Mouse (Mus musculus): Measurements from ENCODE around the gene Glipr1l2. TPM values are rescaled to one million over a fixed set of nuclear protein-coding genes. Genes with fewer than 3 reads are reported as not detected.
"Not testable (repeated sequence)": the region's sequence is repeated elsewhere in the genome, so short reads cannot be mapped to it uniquely, and the experiment has no call there.

Gene Glipr1l2
- polyA plus RNA-seq, 1 experiment from 2014 or later = not detected

DNA sequence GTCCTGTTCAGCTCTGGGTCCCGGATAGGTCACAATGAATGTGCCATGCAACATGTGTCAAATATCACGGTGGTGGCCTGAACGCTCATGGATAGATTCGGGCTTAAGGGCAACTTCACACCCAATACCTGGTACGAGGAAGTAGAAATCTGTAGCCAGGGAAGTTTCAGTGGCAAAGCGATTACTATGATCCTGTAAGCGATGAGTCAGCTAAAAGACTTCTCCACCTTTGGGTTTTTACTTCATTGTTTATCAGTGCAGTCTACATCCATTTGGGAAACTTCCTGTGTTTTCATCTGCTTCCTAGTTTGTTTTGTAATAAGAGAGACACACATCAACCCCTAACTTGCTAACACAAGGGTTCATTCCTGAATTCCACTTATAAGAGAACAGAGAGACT, 27.2 kb downstream of the Glipr1l2 start:
- no peak for ATAC-seq (ENCODE audit: low read depth)
- no peak overlapping the region for H3K4me2 ChIP-seq (ENCODE audit: low read depth, low read length)
- H3K4me3 ChIP-seq (ENCODE audit: low read depth, low read length) = no peak overlapping the region
- no peaks in the 10 kb centered on the region for H3K36me3 ChIP-seq (ENCODE audit: control insufficient read depth, insufficient read depth, low read length)
- H3K4me1 ChIP-seq (ENCODE audit: control insufficient read depth, insufficient read depth, low read length) = no peaks in the 10 kb centered on the region
- DNase-seq (ENCODE audit: low spot score) = no peak
- H3K9ac ChIP-seq (ENCODE audit: low read depth, low read length) = no peak overlapping the region
- H3K27me3 ChIP-seq (replicated peaks; ENCODE audit: control insufficient read depth, insufficient read depth, low read length) = no peaks in the 10 kb centered on the region
- no peaks in the 10 kb centered on the region for H3K9me3 ChIP-seq (ENCODE audit: control insufficient read depth, low read length)
- 89% methylated on average over 7 of the region's 7 CpGs for WGBS
- H3K27ac ChIP-seq (replicated peaks; ENCODE audit: low read depth, low read length) = no peak overlapping the region

DNA sequence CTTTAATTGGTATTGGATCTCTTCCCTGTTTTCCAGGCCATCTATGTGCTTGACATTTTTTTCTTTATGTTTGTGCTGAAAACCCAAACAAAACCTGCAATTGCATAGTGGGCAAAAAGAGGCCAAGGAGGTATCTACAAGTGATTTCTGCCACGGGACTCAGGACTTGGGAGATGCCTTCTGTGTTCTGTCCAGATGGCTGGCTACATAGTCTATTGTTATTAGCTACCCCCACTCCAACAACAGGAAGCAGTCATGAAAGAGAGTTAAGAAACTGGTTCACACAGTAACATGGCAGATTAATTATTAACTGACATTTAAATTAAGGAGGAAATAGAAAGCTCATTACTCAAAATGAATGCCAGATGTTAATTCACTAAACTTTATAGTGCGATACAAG, 41.9 kb downstream of the Glipr1l2 start:
- whole genome bisulfite sequencing = 48% methylated on average over 2 of the region's 2 CpGs
- DNase-seq (ENCODE audit: low spot score); H3K4me2 ChIP-seq (ENCODE audit: low read depth, low read length): not testable (repeated sequence)

DNA sequence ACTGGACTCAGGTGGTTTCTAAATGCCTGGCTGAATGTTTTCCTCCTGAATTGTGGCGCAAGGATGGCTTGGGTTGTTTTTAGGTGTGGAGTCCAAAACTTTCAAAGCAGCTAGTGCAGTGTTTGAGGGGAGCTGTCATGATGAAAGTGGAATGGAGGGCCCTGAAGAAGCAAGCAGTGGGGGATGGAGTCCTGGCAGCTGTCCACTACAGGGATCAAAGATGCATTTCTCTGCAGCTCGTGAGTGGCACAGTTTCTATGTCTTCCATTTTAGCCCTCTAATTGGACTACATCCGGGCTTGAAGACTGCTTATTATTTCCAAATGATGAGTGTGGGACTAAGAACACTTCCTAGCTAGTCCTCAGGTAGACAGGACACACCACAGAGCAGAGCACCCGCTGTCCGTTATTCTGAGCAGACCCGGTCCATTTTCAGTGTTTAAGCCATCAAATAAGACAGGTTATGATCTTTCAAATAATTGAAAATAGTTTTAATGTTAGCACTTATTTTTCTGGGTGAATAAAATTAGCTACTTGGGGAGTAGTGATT, 44.6 kb downstream of the Glipr1l2 start:
- 75% methylated on average over 6 of the region's 6 CpGs for WGBS
- H3K4me3 ChIP-seq (ENCODE audit: low read depth, low read length); H3K4me2 ChIP-seq (ENCODE audit: low read depth, low read length); H3K4me1 ChIP-seq (ENCODE audit: control insufficient read depth, insufficient read depth, low read length); H3K27me3 ChIP-seq (replicated peaks; ENCODE audit: control insufficient read depth, insufficient read depth, low read length); H3K9me3 ChIP-seq (ENCODE audit: control insufficient read depth, low read length); H3K27ac ChIP-seq (replicated peaks; ENCODE audit: low read depth, low read length); H3K9ac ChIP-seq (ENCODE audit: low read depth, low read length); ATAC-seq (ENCODE audit: low read depth); H3K36me3 ChIP-seq (ENCODE audit: control insufficient read depth, insufficient read depth, low read length); DNase-seq (ENCODE audit: low spot score): not testable (repeated sequence)

More for the DNA sequence above, 41.9 kb downstream of the Glipr1l2 start:
- H3K9ac ChIP-seq (ENCODE audit: low read depth, low read length); H3K27me3 ChIP-seq (replicated peaks; ENCODE audit: control insufficient read depth, insufficient read depth, low read length); H3K9me3 ChIP-seq (ENCODE audit: control insufficient read depth, low read length); H3K4me3 ChIP-seq (ENCODE audit: low read depth, low read length); H3K36me3 ChIP-seq (ENCODE audit: control insufficient read depth, insufficient read depth, low read length); H3K4me1 ChIP-seq (ENCODE audit: control insufficient read depth, insufficient read depth, low read length); H3K27ac ChIP-seq (replicated peaks; ENCODE audit: low read depth, low read length); ATAC-seq (ENCODE audit: low read depth): not testable (repeated sequence)

DNA sequence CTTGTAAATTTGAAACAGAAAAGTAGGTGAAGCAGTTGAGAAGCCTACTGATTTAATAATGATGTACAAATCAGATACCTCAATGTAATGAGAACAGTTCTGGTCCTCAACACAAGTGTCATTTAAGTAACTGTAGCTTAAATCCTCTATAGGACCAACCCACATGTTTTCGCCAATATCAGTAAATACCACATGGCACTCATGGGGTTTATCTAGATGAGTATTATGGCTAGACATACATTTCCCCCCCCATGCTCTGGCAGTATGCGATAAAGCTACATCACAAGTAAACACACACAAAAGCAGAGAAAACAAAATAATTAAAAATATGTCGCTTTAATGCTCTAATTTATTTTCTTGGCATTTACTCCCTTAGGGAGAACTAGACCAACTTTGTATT, 49.0 kb downstream of the Glipr1l2 start:
- Histone ChIP-seq H3K27ac (replicated peaks; ENCODE audit: low read depth, low read length) (no peak overlapping the region), H3K27me3 (replicated peaks; ENCODE audit: control insufficient read depth, insufficient read depth, low read length) (no peaks in the 10 kb centered on the region), H3K9me3 (ENCODE audit: control insufficient read depth, low read length) (no peaks in the 10 kb centered on the region), H3K9ac (ENCODE audit: low read depth, low read length) (no peak overlapping the region), H3K36me3 (ENCODE audit: control insufficient read depth, insufficient read depth, low read length) (no peaks in the 10 kb centered on the region), H3K4me2 (ENCODE audit: low read depth, low read length) (no peak overlapping the region), H3K4me1 (ENCODE audit: control insufficient read depth, insufficient read depth, low read length) (no peaks in the 10 kb centered on the region), H3K4me3 (ENCODE audit: low read depth, low read length) (no peak overlapping the region)
- DNase-seq (ENCODE audit: low spot score) = no peak
- no peak for ATAC-seq (ENCODE audit: low read depth)
- WGBS = 86% methylated on average over 3 of the region's 3 CpGs

DNA sequence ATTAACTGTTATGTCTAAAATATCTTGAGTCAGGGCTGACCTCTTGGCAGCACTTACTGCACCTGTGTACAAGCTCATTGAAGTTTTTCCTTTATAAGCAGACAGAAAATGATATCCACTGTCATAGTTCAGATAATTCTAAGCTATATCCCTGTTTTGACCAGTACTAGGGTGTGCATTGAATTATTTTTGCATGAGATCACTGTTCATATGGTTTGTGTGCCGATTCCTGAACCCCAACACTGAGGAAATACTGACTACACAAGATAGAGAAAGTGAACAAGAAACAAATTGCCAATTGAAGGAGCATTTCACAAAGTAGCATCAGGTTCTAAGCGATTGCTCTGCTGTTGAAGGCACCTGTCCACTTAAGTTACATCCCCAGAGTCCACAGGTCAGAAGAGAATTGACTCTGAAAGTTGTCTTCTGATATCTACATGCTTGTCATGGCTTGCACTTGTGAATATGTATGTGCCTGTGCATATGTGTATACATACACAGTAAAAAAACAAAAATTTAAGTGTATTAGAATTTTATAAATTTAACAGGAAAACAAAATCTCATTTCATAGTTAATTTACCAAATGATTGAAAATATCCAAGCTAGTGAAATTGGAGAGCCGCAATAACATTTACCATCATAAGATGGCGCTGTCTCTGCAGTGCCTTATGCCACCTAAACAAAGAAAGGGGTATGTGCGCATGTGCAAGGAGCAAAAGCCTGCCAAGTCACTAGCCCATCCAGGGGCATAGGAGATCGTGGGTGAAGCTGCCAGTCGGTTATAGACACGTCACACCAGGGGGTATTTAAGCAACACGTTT, 55.1 kb downstream of the Glipr1l2 start:
- no peaks in the 10 kb centered on the region for H3K9me3 ChIP-seq (ENCODE audit: control insufficient read depth, low read length)
- 17% methylated on average over 9 of the region's 9 CpGs for WGBS
- peak; percentile 81; the same call in 1 of the 2 replicates for ATAC-seq (ENCODE audit: low read depth)
- H3K36me3 ChIP-seq (ENCODE audit: control insufficient read depth, insufficient read depth, low read length) = no peaks in the 10 kb centered on the region
- peak overlapping the region; percentile 30 for H3K4me3 ChIP-seq (ENCODE audit: low read depth, low read length)
- H3K4me1 ChIP-seq (ENCODE audit: control insufficient read depth, insufficient read depth, low read length) = no peaks in the 10 kb centered on the region
- no peak overlapping the region for H3K27ac ChIP-seq (replicated peaks; ENCODE audit: low read depth, low read length)
- no peaks in the 10 kb centered on the region for H3K27me3 ChIP-seq (replicated peaks; ENCODE audit: control insufficient read depth, insufficient read depth, low read length)
- H3K4me2 ChIP-seq (ENCODE audit: low read depth, low read length) = peak overlapping the region; percentile 49
- DNase-seq (ENCODE audit: low spot score) = peak; percentile 90
- H3K9ac ChIP-seq (ENCODE audit: low read depth, low read length) = peak overlapping the region; percentile 46

DNA sequence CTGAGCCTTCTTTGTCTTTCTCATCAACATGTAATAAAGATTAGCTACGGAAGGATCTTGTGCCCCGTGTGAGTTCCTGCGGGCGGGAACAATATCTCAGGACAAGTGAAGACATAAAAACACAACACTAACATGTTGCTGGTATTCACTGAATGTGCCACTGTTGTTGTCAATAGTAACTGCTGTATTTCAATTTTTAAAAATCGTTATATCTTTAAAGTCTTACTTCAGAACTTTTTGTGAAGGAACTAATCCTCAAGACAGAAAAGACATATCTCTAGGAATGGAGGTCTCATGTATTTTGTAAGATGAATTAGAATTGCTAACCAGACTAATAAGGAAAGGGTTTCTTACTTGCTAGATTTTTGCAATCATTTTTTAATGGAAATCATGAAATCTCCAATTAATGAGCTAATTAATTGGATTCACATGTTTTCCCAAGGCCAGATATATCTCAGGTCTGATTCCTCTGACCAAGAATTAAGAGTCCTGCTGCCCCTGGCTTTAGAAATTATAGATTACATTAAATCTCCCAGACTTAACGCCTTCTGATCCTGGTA, 55.8 kb downstream of the Glipr1l2 start:
- DNase-seq (ENCODE audit: low spot score) (no peak), ATAC-seq (ENCODE audit: low read depth) (no peak)
- Histone ChIP-seq H3K27ac (replicated peaks; ENCODE audit: low read depth, low read length) (no peak overlapping the region), H3K4me2 (ENCODE audit: low read depth, low read length) (peak overlapping the region; percentile 49), H3K9me3 (ENCODE audit: control insufficient read depth, low read length) (no peaks in the 10 kb centered on the region), H3K27me3 (replicated peaks; ENCODE audit: control insufficient read depth, insufficient read depth, low read length) (no peaks in the 10 kb centered on the region), H3K36me3 (ENCODE audit: control insufficient read depth, insufficient read depth, low read length) (no peaks in the 10 kb centered on the region), H3K4me1 (ENCODE audit: control insufficient read depth, insufficient read depth, low read length) (no peaks in the 10 kb centered on the region), H3K9ac (ENCODE audit: low read depth, low read length) (peak overlapping the region; percentile 46), H3K4me3 (ENCODE audit: low read depth, low read length) (peak overlapping the region; percentile 30)
- WGBS = 40% methylated on average over 6 of the region's 6 CpGs

DNA sequence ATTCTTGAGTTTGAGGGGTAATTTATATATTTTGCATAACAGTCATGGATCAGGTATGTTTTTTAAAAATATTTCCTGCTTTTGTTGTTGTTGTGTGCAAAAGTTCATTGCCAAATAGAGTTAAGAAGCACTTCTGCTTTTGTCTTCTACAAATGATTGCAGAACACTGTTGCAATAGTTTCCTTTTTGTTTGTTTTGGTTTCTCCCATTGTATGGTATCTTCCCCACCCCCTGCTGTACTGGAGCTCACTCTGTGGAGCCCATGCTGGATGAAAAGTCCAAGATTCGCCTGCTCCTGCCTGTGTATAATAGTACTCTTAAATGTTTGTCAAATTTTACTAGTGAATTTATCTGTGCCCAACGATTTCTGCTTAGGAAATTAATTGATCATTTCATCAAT, 56.7 kb downstream of the Glipr1l2 start:
- H3K9ac ChIP-seq (ENCODE audit: low read depth, low read length) = no peak overlapping the region
- 61% methylated on average over 2 of the region's 2 CpGs for WGBS
- no peaks in the 10 kb centered on the region for H3K4me1 ChIP-seq (ENCODE audit: control insufficient read depth, insufficient read depth, low read length)
- H3K27ac ChIP-seq (replicated peaks; ENCODE audit: low read depth, low read length) = no peak overlapping the region
- no peak for ATAC-seq (ENCODE audit: low read depth)
- H3K36me3 ChIP-seq (ENCODE audit: control insufficient read depth, insufficient read depth, low read length) = no peaks in the 10 kb centered on the region
- DNase-seq (ENCODE audit: low spot score) = no peak
- no peak overlapping the region for H3K4me3 ChIP-seq (ENCODE audit: low read depth, low read length)
- H3K9me3 ChIP-seq (ENCODE audit: control insufficient read depth, low read length) = no peaks in the 10 kb centered on the region
- no peak overlapping the region for H3K4me2 ChIP-seq (ENCODE audit: low read depth, low read length)
- no peaks in the 10 kb centered on the region for H3K27me3 ChIP-seq (replicated peaks; ENCODE audit: control insufficient read depth, insufficient read depth, low read length)

Data from embryonic facial prominence, embryonic 14.5 days (tissue).